Mouse (Mus musculus): ENCODE measurements around the gene Dnmt1. TPM values are rescaled to one million over a fixed set of nuclear protein-coding genes. Genes with fewer than 3 reads are reported as not detected.

The Dnmt1 gene
- polyA plus RNA-seq, 1 experiment from 2014 or later = 178 TPM

DNA sequence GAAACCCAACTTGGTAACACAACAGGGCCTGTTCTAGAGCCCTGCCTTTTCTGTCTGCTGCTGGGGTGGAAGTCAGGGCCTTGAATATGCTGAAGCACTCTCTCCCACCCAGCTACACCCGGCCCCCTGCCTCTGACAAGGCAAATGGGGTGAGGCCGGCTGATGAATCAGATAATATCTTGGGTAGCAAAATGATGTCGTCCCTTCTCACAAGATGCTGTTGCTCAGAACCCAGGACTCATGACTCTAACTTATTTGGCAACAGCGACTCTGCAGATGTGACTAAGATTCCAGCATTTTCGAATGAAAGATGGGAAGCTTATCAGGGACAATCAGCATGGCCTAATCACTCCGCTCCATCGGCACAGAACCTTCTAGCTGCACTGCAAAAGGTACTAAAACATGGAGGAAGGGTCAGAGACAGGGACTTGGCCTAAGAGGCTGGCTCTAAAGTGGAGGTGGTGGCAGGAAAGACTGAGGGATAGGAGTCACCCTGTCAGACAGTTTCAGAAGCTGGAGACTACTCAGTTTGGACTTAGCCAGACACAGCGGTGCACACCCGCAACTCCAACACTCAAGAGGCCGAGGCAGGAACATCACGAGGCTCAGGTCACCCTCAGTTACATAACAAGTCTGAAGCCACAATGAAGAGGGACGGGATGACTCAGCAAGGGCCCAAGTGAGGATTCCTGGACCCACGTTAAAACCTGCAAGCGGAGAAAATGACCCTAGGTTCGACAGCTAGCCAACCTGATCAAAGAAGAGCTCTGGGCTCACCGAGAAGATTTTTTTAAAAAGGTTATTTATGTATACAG, 13.4 kb downstream of the Dnmt1 start:
- no peak overlapping the region for H3K27ac ChIP-seq

DNA sequence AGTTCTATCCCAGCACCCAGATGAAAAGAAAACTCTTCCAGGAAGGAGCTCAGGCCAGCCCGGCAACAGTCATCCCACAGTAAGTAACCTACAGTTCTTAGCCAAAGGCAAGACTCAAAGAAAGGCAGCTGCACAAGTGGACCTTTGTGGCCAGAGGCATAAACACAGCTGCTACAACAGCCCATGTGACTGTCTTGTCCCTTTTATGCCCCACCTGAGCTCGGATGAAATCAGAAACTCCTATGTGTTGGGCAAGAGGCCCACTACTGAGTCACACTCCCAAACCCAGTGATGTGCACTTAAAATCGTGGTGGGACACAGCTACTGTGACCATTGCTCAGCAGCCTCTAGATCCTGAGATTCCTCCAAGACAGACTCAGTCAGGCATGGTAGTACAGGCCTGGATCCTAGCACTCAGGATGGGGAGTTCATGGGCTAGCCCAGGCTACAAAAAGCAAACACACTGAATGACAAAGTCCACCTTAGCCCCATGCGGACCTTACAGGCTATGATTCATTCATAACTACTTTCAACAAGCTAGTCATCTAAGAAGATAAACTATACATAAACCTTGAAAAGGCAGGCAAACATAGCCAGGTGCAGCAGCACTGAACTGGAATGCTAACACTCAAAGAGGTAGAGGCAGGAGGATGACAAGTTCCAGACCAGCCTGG, 14.9 kb downstream of the Dnmt1 start:
- H3K27me3 ChIP-seq (ENCODE audit: low read depth, poor library complexity, severe bottlenecking) = no peaks in the 10 kb centered on the region
- H3K4me3 ChIP-seq = no peak overlapping the region
- peaks cover 41% of the 10 kb centered on the region for H3K4me1 ChIP-seq
- 71% methylated on average over 4 of the region's 4 CpGs for WGBS
- H3K36me3 ChIP-seq = peaks cover 90% of the 10 kb centered on the region
- no peaks in the 10 kb centered on the region for H3K9me3 ChIP-seq (replicated peaks)
- DNase-seq (ENCODE audit: low spot score) = no peak
- H3K27ac ChIP-seq = no peak overlapping the region

More for the DNA sequence above, 13.4 kb downstream of the Dnmt1 start:
- Histone ChIP-seq H3K4me1 (peaks cover 54% of the 10 kb centered on the region), H3K9me3 (replicated peaks) (no peaks in the 10 kb centered on the region), H3K4me3 (no peak overlapping the region), H3K27me3 (ENCODE audit: low read depth, poor library complexity, severe bottlenecking) (no peaks in the 10 kb centered on the region), H3K36me3 (peaks cover 76% of the 10 kb centered on the region)
- 82% methylated on average over 16 of the region's 16 CpGs for WGBS
- no peak for DNase-seq (ENCODE audit: low spot score)

DNA sequence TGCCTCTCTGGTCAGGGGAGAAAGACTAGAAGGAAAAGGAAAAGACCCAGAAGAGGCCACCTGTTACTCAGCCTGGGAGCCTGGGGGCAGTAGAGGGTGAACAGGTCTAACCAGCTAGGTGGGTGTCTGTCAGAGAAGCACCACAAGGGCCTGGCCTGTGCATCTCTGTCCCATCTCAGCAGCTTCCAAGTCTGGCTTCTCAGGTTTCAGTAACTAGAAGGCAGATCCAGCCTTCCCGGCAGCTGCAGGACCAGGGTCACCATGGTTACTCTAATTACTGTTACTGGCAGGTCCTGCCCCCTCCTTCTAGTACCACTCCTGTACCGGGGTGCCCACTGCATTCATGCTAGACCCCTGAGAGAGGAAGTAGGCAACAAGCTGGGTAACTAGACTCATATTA, 15.8 kb downstream of the Dnmt1 start:
- H3K9me3 ChIP-seq (replicated peaks) = no peaks in the 10 kb centered on the region
- peak overlapping the region; percentile 50; the same call in 1 of the 2 replicates for H3K27ac ChIP-seq
- WGBS = 4% methylated on average over 2 of the region's 2 CpGs
- peak overlapping the region; percentile 21; the same call in 1 of the 2 replicates for H3K4me3 ChIP-seq
- DNase-seq (ENCODE audit: low spot score) = peak; percentile 53
- H3K36me3 ChIP-seq = peaks cover 91% of the 10 kb centered on the region
- H3K4me1 ChIP-seq = peaks cover 32% of the 10 kb centered on the region
- H3K27me3 ChIP-seq (ENCODE audit: low read depth, poor library complexity, severe bottlenecking) = no peaks in the 10 kb centered on the region

DNA sequence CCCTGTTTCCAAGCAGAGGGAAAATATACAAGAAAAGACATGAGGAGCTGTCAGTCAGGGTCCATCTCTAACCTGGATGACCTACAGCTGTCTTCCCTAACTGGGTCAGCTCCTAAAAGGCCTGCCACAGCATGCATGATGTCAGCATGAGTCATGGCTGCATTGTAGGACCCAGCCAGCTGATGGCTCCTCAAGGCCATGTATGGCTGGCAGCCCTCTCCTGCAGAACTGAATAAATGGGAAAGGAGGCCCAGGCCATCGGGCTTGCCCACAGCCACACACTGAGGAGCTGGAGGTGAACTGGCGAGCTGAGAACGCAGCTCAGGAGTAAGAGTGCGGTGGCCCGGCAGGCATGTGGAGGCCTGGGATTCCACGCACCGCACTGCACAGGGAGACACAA, 16.3 kb downstream of the Dnmt1 start:
- 90% methylated on average over 7 of the region's 7 CpGs for WGBS
- H3K36me3 ChIP-seq = peaks cover 91% of the 10 kb centered on the region
- H3K4me1 ChIP-seq = peaks cover 30% of the 10 kb centered on the region
- no peak for DNase-seq (ENCODE audit: low spot score)
- H3K9me3 ChIP-seq (replicated peaks) = no peaks in the 10 kb centered on the region
- H3K4me3 ChIP-seq = no peak overlapping the region
- H3K27ac ChIP-seq = peak overlapping the region; percentile 50; the same call in 1 of the 2 replicates
- no peaks in the 10 kb centered on the region for H3K27me3 ChIP-seq (ENCODE audit: low read depth, poor library complexity, severe bottlenecking)

DNA sequence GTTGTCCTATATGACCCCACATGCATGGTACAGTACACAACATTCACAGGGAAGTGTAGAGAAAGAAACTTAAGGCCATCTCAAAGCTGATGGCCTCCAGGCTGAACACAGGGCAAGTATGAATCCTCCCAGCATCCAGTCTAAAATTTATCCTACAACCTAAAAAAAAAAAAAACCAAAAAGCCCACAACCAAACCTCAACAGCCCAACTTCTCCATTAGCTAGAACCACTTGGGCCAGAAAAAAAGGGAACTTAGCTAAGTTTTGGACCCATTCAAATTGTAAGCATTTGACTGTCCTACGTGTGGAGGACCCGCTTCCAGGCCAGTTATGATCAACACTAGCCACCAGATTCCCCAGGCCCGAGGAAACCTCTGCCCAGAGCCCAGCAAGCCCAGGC, 36.4 kb downstream of the Dnmt1 start:
- DNase-seq (ENCODE audit: low spot score) = no peak
- H3K4me1 ChIP-seq = no peaks in the 10 kb centered on the region
- no peak overlapping the region for H3K27ac ChIP-seq
- no peaks in the 10 kb centered on the region for H3K27me3 ChIP-seq (ENCODE audit: low read depth, poor library complexity, severe bottlenecking)
- H3K9me3 ChIP-seq (replicated peaks) = no peaks in the 10 kb centered on the region
- 94% methylated on average over 3 of the region's 3 CpGs for WGBS
- no peak overlapping the region for H3K4me3 ChIP-seq
- peaks cover 99% of the 10 kb centered on the region for H3K36me3 ChIP-seq

- WGBS = 92% methylated on average over 4 of the region's 4 CpGs
- Histone ChIP-seq H3K4me1 (no peaks in the 10 kb centered on the region), H3K4me3 (no peak overlapping the region), H3K27ac (no peak overlapping the region), H3K36me3 (peaks cover 100% of the 10 kb centered on the region), H3K27me3 (ENCODE audit: low read depth, poor library complexity, severe bottlenecking) (no peaks in the 10 kb centered on the region), H3K9me3 (replicated peaks) (no peaks in the 10 kb centered on the region)
- DNase-seq (ENCODE audit: low spot score) = no peak
Observed at GRCm38 (mm10) chr9:20916160-20916559, 43.5 kb downstream of the Dnmt1 start.

GRCm38 (mm10) chr9:20909948-20910347, 49.7 kb downstream of the Dnmt1 start:
- no peak overlapping the region for H3K4me3 ChIP-seq
- peaks cover 100% of the 10 kb centered on the region for H3K36me3 ChIP-seq
- DNase-seq (ENCODE audit: low spot score) = no peak
- H3K27ac ChIP-seq = no peak overlapping the region
- WGBS = 94% methylated on average over 9 of the region's 9 CpGs
- no peaks in the 10 kb centered on the region for H3K9me3 ChIP-seq (replicated peaks)
- no peaks in the 10 kb centered on the region for H3K27me3 ChIP-seq (ENCODE audit: low read depth, poor library complexity, severe bottlenecking)
- no peaks in the 10 kb centered on the region for H3K4me1 ChIP-seq

DNA sequence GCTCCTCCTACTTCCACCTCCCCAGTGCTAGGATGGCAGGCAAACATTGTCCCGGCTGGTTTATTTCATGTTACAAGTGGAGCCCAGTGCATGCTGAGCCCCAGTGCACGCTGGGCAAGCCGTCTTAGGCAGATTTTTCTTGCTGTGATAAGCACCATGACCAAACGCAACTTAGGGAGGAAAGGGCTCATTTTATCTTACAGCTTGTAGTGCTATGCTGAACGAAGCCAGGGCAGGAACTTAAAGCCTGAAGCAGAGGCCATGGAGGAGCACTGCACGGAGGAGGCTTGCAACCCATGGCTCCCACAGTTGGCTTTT, 57.6 kb downstream of the Dnmt1 start:
- Histone ChIP-seq H3K27me3 (ENCODE audit: low read depth, poor library complexity, severe bottlenecking) (no peaks in the 10 kb centered on the region), H3K27ac (no peak overlapping the region), H3K9me3 (replicated peaks) (no peaks in the 10 kb centered on the region), H3K4me1 (peaks cover 20% of the 10 kb centered on the region), H3K36me3 (peaks cover 41% of the 10 kb centered on the region), H3K4me3 (no peak overlapping the region)
- DNase-seq (ENCODE audit: low spot score) = no peak
- 45% methylated on average over 6 of the region's 6 CpGs for WGBS

GRCm38 (mm10) chr9:20901466-20902173, 58.1 kb downstream of the Dnmt1 start:
- Histone ChIP-seq H3K27me3 (ENCODE audit: low read depth, poor library complexity, severe bottlenecking) (no peaks in the 10 kb centered on the region), H3K36me3 (peaks cover 41% of the 10 kb centered on the region), H3K9me3 (replicated peaks) (no peaks in the 10 kb centered on the region), H3K4me1 (peaks cover 25% of the 10 kb centered on the region), H3K4me3 (no peak overlapping the region), H3K27ac (no peak overlapping the region)
- peak; percentile 35 for DNase-seq (ENCODE audit: low spot score)
- 19% methylated on average over 13 of the region's 13 CpGs for WGBS

GRCm38 (mm10) chr9:20898511-20899073, 61.1 kb downstream of the Dnmt1 start, which contains the start of gene Eif3g:
Gene Eif3g, minus strand, starts transcription at chr9:20898623.
- peaks cover 42% of the 10 kb centered on the region for H3K36me3 ChIP-seq
- peak within 1 kb of the TSS; percentile 97 for H3K4me3 ChIP-seq
- WGBS = 8% methylated on average over 34 of the region's 34 CpGs
- peak within 1 kb of the TSS; percentile 92 for H3K27ac ChIP-seq
- peaks cover 25% of the 10 kb centered on the region for H3K4me1 ChIP-seq
- DNase-seq (ENCODE audit: low spot score) = peak; percentile 95
- H3K27me3 ChIP-seq (ENCODE audit: low read depth, poor library complexity, severe bottlenecking) = no peaks in the 10 kb centered on the region
- no peaks in the 10 kb centered on the region for H3K9me3 ChIP-seq (replicated peaks)

GRCm38 (mm10) chr9:20897736-20898510, 61.8 kb downstream of the Dnmt1 start:
- peak overlapping the region; percentile 97 for H3K4me3 ChIP-seq
- H3K27me3 ChIP-seq (ENCODE audit: low read depth, poor library complexity, severe bottlenecking) = no peaks in the 10 kb centered on the region
- peak overlapping the region; percentile 92 for H3K27ac ChIP-seq
- H3K4me1 ChIP-seq = peaks cover 25% of the 10 kb centered on the region
- DNase-seq (ENCODE audit: low spot score) = no peak
- H3K36me3 ChIP-seq = peaks cover 46% of the 10 kb centered on the region
- WGBS = 5% methylated on average over 35 of the region's 39 CpGs
- H3K9me3 ChIP-seq (replicated peaks) = no peaks in the 10 kb centered on the region

DNA sequence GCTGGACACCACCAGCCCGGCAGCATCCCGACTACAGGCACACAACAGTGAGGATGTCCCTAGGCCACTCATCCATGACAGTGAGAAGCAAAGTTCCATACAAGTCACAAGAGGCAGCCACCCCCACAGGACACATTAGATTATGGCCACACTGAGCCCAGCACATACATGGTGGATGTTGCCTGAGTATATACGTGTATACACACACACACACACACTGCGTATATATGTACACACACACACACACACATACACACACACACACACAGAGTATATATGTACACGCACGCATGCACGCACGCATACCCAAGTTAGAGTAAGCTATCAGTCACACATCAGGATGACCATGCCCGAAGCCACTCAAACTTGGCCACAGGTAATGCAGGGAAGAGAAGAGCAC, 64.3 kb downstream of the Dnmt1 start:
- H3K4me3 ChIP-seq = 0 out of 2 replicates have a peak overlapping the region, but pooled peaks have one; percentile 6
- H3K27me3 ChIP-seq (ENCODE audit: low read depth, poor library complexity, severe bottlenecking) = no peaks in the 10 kb centered on the region
- H3K4me1 ChIP-seq = peaks cover 24% of the 10 kb centered on the region
- H3K36me3 ChIP-seq = peaks cover 72% of the 10 kb centered on the region
- no peak for DNase-seq (ENCODE audit: low spot score)
- H3K9me3 ChIP-seq (replicated peaks) = no peaks in the 10 kb centered on the region
- 97% methylated on average over 9 of the region's 9 CpGs for WGBS
- H3K27ac ChIP-seq = no peak overlapping the region

Measured in limb, embryonic 10.5 days (tissue).